Mouse (Mus musculus) MEL (cell line): ENCODE measurements around the gene Lipt1. TPM values are rescaled to one million over a fixed set of nuclear protein-coding genes. Genes with fewer than 3 reads are reported as not detected.

Experiments used
- DNase-seq: peaks from one replicate; pipeline ENCODE4 v3.0.0; 2011; ENCODE audit warnings: low read depth, low spot score
- H3K27ac ChIP-seq: 2 replicates; pipeline ENCODE4 v1.5.1; 2012; ENCODE audit warnings: low read depth, mild to moderate bottlenecking, control low read depth, low read length, moderate library complexity; ENCODE audit not compliant: control insufficient read depth
- H3K27me3 ChIP-seq, 2 experiments: fragments of 150-350 bp in 1 of 2; sonication (generic) in 1 of 2; 2 replicates each; pipeline ENCODE4 v1.6.1; 2012; ENCODE audit warnings: low read length in 2 of 2, mild to moderate bottlenecking in 2 of 2, improper control_type of control experiment in 1 of 2, moderate library complexity in 1 of 2; ENCODE audit not compliant: insufficient read depth in 2 of 2, control insufficient read depth in 1 of 2
- H3K36me3 ChIP-seq, 2 experiments: 2 replicates each; pipeline ENCODE4 v1.6.1; 2012 to 2014; ENCODE audit warnings: low read length in 2 of 2, improper control_type of control experiment in 1 of 2, inconsistent platforms in 1 of 2, mild to moderate bottlenecking in 1 of 2; ENCODE audit not compliant: insufficient read depth in 2 of 2, control insufficient read depth in 1 of 2
- H3K4me1 ChIP-seq, 2 experiments: fragments of 150-350 bp in 1 of 2; sonication (generic) in 1 of 2; 2 replicates each; pipeline ENCODE4 v1.6.1; 2012; ENCODE audit warnings: low read length in 2 of 2, improper control_type of control experiment in 1 of 2, mild to moderate bottlenecking in 1 of 2; ENCODE audit not compliant: insufficient read depth in 2 of 2, control insufficient read depth in 1 of 2
- H3K4me3 ChIP-seq, 2 experiments: fragments of 150-350 bp in 1 of 2; sonication (generic) in 1 of 2; 2 replicates each; pipeline ENCODE4 v1.5.1; 2012; ENCODE audit warnings: low read depth in 2 of 2, low read length in 2 of 2, mild to moderate bottlenecking in 2 of 2, moderate library complexity in 2 of 2, control low read depth in 1 of 2, improper control_type of control experiment in 1 of 2; ENCODE audit not compliant: control insufficient read depth in 1 of 2, insufficient read depth in 1 of 2
- H3K79me2 ChIP-seq: 2 replicates; pipeline ENCODE4 v1.6.1; 2012; ENCODE audit warnings: mild to moderate bottlenecking, low read length, moderate library complexity; ENCODE audit not compliant: control insufficient read depth, poor library complexity, insufficient read depth
- H3K9ac ChIP-seq: 2 replicates; pipeline ENCODE4 v1.6.1; 2012; ENCODE audit warnings: low read depth, mild to moderate bottlenecking, control low read depth, low read length, moderate library complexity; ENCODE audit not compliant: control insufficient read depth, poor library complexity, severe bottlenecking
- H3K9me3 ChIP-seq: fragments of 150-350 bp; sonication (generic); replicated peaks from 2 replicates; pipeline ENCODE4 v1.6.1; 2012; ENCODE audit warnings: mild to moderate bottlenecking, low read length, improper control_type of control experiment, moderate library complexity; ENCODE audit not compliant: insufficient read depth
- CHD2 ChIP-seq: IDR thresholded peaks from 2 replicates; pipeline ENCODE4 v1.6.1; 2011; ENCODE audit warnings: low read length, improper control_type of control experiment
- CTCF ChIP-seq, 3 experiments: IDR thresholded peaks in 2 of 3; conservative IDR thresholded peaks in 1 of 3; 2 replicates each; pipeline ENCODE4 v1.5.1; 2011 to 2012; ENCODE audit warnings: low read length in 3 of 3, low read depth in 2 of 3, mild to moderate bottlenecking in 2 of 3, improper control_type of control experiment in 1 of 3, inconsistent platforms in 1 of 3, mixed read lengths in 1 of 3, moderate library complexity in 1 of 3; ENCODE audit not compliant: control insufficient read depth in 1 of 3, insufficient read depth in 1 of 3, poor library complexity in 1 of 3, severe bottlenecking in 1 of 3
- E2F4 ChIP-seq: IDR thresholded peaks from 2 replicates; pipeline ENCODE4 v1.6.1; 2011; ENCODE audit warnings: low read depth, low read length, improper control_type of control experiment, borderline replicate concordance
- ELF1 ChIP-seq: IDR thresholded peaks from 2 replicates; pipeline ENCODE4 v1.6.1; 2014; ENCODE audit warnings: low read depth, mild to moderate bottlenecking, inconsistent platforms, low read length, improper control_type of control experiment, moderate library complexity
- EP300 ChIP-seq, 2 experiments: IDR thresholded peaks; 2 replicates each; pipeline ENCODE4 v1.6.1; 2011; ENCODE audit warnings: improper control_type of control experiment in 2 of 2, low read length in 2 of 2, low read depth in 1 of 2, mild to moderate bottlenecking in 1 of 2
- ETS1 ChIP-seq: IDR thresholded peaks from 2 replicates; pipeline ENCODE4 v1.6.1; 2012; ENCODE audit warnings: low read depth, mild to moderate bottlenecking, inconsistent platforms, low read length, improper control_type of control experiment, moderate library complexity
- GATA1 ChIP-seq: IDR thresholded peaks from 2 replicates; pipeline ENCODE4 v1.6.1; 2011; ENCODE audit warnings: low read depth, low read length, improper control_type of control experiment
- KAT2A ChIP-seq: conservative IDR thresholded peaks from 2 replicates; pipeline ENCODE4 v1.6.1; 2012; ENCODE audit warnings: low read depth, low read length, improper control_type of control experiment, inconsistent platforms
- MAFK ChIP-seq: IDR thresholded peaks from 2 replicates; pipeline ENCODE4 v1.6.1; 2011; ENCODE audit warnings: low read depth, mild to moderate bottlenecking, low read length, improper control_type of control experiment, borderline replicate concordance
- MAX ChIP-seq: IDR thresholded peaks from 2 replicates; pipeline ENCODE4 v1.6.1; 2011; ENCODE audit warnings: low read length, improper control_type of control experiment
- MAZ ChIP-seq: IDR thresholded peaks from 2 replicates; pipeline ENCODE4 v1.6.1; 2012; ENCODE audit warnings: low read depth, mild to moderate bottlenecking, inconsistent platforms, low read length, improper control_type of control experiment
- MXI1 ChIP-seq: IDR thresholded peaks from 2 replicates; pipeline ENCODE4 v1.6.1; 2011; ENCODE audit warnings: mild to moderate bottlenecking, low read depth, low read length, improper control_type of control experiment
- MYB ChIP-seq: IDR thresholded peaks from 2 replicates; pipeline ENCODE4 v1.6.1; 2011; ENCODE audit warnings: mild to moderate bottlenecking, low read depth, low read length, improper control_type of control experiment
- MYC ChIP-seq: IDR thresholded peaks from 2 replicates; pipeline ENCODE4 v1.6.1; 2011; ENCODE audit warnings: low read depth, mild to moderate bottlenecking, low read length, improper control_type of control experiment, moderate library complexity
- NELFE ChIP-seq: IDR thresholded peaks from 2 replicates; pipeline ENCODE4 v1.6.1; 2011; ENCODE audit warnings: low read depth, low read length, improper control_type of control experiment
- RAD21 ChIP-seq: IDR thresholded peaks from 2 replicates; pipeline ENCODE4 v1.6.1; 2011; ENCODE audit warnings: mild to moderate bottlenecking, low read depth, low read length, improper control_type of control experiment
- RCOR1 ChIP-seq: IDR thresholded peaks from 2 replicates; pipeline ENCODE4 v1.6.1; 2012; ENCODE audit warnings: low read depth, mild to moderate bottlenecking, inconsistent platforms, low read length, improper control_type of control experiment
- SIN3A ChIP-seq: IDR thresholded peaks from 2 replicates; pipeline ENCODE4 v1.6.1; 2012; ENCODE audit warnings: low read length, improper control_type of control experiment, inconsistent platforms
- TAL1 ChIP-seq: IDR thresholded peaks from 2 replicates; pipeline ENCODE4 v1.6.1; 2012; ENCODE audit warnings: mild to moderate bottlenecking, inconsistent platforms, low read length, moderate library complexity, mixed read lengths
- TBP ChIP-seq: IDR thresholded peaks from 2 replicates; pipeline ENCODE4 v1.8.0; 2011; ENCODE audit warnings: low read depth, low read length, improper control_type of control experiment
- UBTF ChIP-seq: IDR thresholded peaks from 2 replicates; pipeline ENCODE4 v1.6.1; 2012; ENCODE audit warnings: low read depth, mild to moderate bottlenecking, inconsistent platforms, low read length, improper control_type of control experiment, moderate library complexity, borderline replicate concordance; ENCODE audit not compliant: insufficient read depth
- USF1 ChIP-seq: IDR thresholded peaks from 2 replicates; pipeline ENCODE4 v1.6.1; 2014; ENCODE audit warnings: low read depth, mild to moderate bottlenecking, inconsistent platforms, low read length, improper control_type of control experiment, moderate library complexity
- USF2 ChIP-seq, 2 experiments: IDR thresholded peaks; 2 replicates each; pipeline ENCODE4 v1.6.1; 2011 to 2012; ENCODE audit warnings: improper control_type of control experiment in 2 of 2, low read length in 2 of 2, borderline replicate concordance in 1 of 2, inconsistent platforms in 1 of 2, low read depth in 1 of 2, mild to moderate bottlenecking in 1 of 2; ENCODE audit not compliant: insufficient read depth in 1 of 2
- ZC3H11A ChIP-seq: IDR thresholded peaks from 2 replicates; pipeline ENCODE4 v1.6.1; 2012; ENCODE audit warnings: low read depth, mild to moderate bottlenecking, inconsistent platforms, low read length, improper control_type of control experiment
- ZKSCAN1 ChIP-seq: IDR thresholded peaks from 2 replicates; pipeline ENCODE4 v1.6.1; 2012; ENCODE audit warnings: low read depth, mild to moderate bottlenecking, inconsistent platforms, low read length, improper control_type of control experiment, moderate library complexity
- ZMIZ1 ChIP-seq: IDR thresholded peaks from 2 replicates; pipeline ENCODE4 v1.6.1; 2012; ENCODE audit warnings: low read depth, mild to moderate bottlenecking, inconsistent platforms, low read length, improper control_type of control experiment, moderate library complexity
- ZNF384 ChIP-seq: IDR thresholded peaks from 2 replicates; pipeline ENCODE4 v1.6.1; 2012; ENCODE audit warnings: low read depth, mild to moderate bottlenecking, inconsistent platforms, low read length, improper control_type of control experiment
- polyA plus RNA-seq, 2 experiments: library from polyadenylated mRNA; stranded (reverse) in 1 of 2; unstranded in 1 of 2; fragments of >175 nt in 1 of 2; fragments of >200 nt in 1 of 2; gene quantifications; 2 replicates each; pipeline versions ENCODE4 v1.2.1 to v1.2.4; 2012; ENCODE audit warnings: low replicate concordance in 2 of 2, low read depth in 1 of 2; ENCODE audit not compliant: insufficient read length in 2 of 2, insufficient read depth in 1 of 2, missing spikeins in 1 of 2
- total RNA-seq: library from RNA; depleted of rRNA; stranded (reverse); fragments of 300-350 nt; gene quantifications from 2 replicates; pipeline ENCODE4 v1.2.3, GENCODE M21; 2012

The Lipt1 gene
- total and polyA plus RNA-seq, 3 experiments, result 7.1 to 7.9 TPM; not detected in 1

DNA sequence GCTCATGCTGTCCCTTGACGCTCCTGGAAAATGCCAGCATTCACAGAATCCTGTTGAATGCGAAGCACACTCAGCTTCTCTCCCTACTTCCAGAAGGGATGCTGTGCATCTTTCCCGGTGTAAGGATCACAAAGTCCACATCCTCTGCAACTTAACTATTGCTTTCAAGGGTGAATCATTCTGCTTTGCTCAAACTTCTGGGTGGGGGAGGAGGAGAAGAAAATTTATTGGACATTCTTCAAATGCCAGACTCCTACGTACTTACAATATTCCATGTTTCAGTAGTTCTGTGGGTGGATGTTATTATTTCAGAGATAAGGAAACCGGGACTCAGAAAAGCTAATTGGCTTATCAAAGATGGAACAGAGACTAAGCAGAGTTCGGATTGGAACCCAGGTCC lies 46.6 kb downstream of the Lipt1 start:
- no peak overlapping the region for H3K4me3 ChIP-seq
- H3K9me3 ChIP-seq, result no peaks in the 10 kb centered on the region
- no peaks in the 10 kb centered on the region for H3K36me3 ChIP-seq
- no peak overlapping the region for H3K27ac ChIP-seq
- H3K9ac ChIP-seq, result no peak overlapping the region
- no peak for DNase-seq
- H3K4me1 ChIP-seq, result no peaks in the 10 kb centered on the region
- TF ChIP-seq ZMIZ1, result no peak
- TF ChIP-seq MYC, result no peak
- TF ChIP-seq USF1, result no peak
- no peak for TF ChIP-seq KAT2A
- no peak for TF ChIP-seq ELF1
- no peak for TF ChIP-seq CHD2
- TF ChIP-seq UBTF, result no peak
- TF ChIP-seq TBP, result no peak
- no peak for TF ChIP-seq E2F4
- no peak for TF ChIP-seq MXI1
- TF ChIP-seq CTCF (IDR thresholded peaks at IDR 0.05 in 2 of 3, conservative IDR thresholded peaks at IDR 0.05 in 1 of 3; ENCODE audit: control insufficient read depth in 1 of 3, insufficient read depth in 1 of 3, low read depth in 2 of 3, low read length in 3 of 3, poor library complexity in 1 of 3, severe bottlenecking in 1 of 3), result no peak
- TF ChIP-seq USF2 (IDR thresholded peaks at IDR 0.05; ENCODE audit: borderline replicate concordance in 1 of 2, insufficient read depth in 1 of 2, low read depth in 1 of 2, low read length in 2 of 2), result no peak
- TF ChIP-seq MAX, result no peak
- no peak for TF ChIP-seq MAZ
- TF ChIP-seq NELFE, result no peak
- TF ChIP-seq GATA1, result no peak
- no peak for TF ChIP-seq MAFK
- no peak for TF ChIP-seq ZC3H11A
- TF ChIP-seq ZNF384, result no peak
- TF ChIP-seq, all 39 proteins: peak for 0
- peaks cover 9 to 11% of the 10 kb centered on the region in 2 experiments for H3K27me3 ChIP-seq
- H3K79me2 ChIP-seq, result no peaks in the 10 kb centered on the region

DNA sequence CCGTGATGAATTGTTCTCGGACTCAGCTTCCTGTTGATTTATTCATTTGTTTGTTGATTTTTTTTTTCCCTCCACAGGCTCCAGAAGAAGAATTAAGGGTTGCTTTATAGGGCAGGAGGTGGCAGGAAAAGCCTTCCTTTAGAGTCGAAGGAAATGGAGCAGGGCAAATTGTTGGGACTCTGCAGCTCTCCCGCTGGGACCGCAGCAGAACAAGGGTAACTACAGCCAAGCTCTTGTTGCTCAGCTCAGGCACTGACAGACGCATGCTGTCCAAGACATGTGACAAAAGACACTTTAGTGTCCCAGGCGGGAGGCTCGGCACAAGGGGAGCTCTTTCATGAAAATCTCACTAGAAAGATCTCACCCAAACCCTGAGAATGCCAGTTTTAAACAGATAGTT lies 51.0 kb downstream of the Lipt1 start:
- no peaks in the 10 kb centered on the region for H3K36me3 ChIP-seq
- TF ChIP-seq EP300 (IDR thresholded peaks at IDR 0.05; ENCODE audit: low read depth in 1 of 2, low read length in 2 of 2) (no peak), RCOR1 (no peak), USF1 (no peak), ZMIZ1 (no peak), MXI1 (no peak), ZKSCAN1 (no peak), SIN3A (no peak), USF2 (IDR thresholded peaks at IDR 0.05; ENCODE audit: borderline replicate concordance in 1 of 2, insufficient read depth in 1 of 2, low read depth in 1 of 2, low read length in 2 of 2) (no peak), TAL1 (no peak), KAT2A (no peak), MYC (no peak), ETS1 (no peak), RAD21 (no peak), MYB (no peak)
- no peak overlapping the region for H3K9ac ChIP-seq
- no peaks in the 10 kb centered on the region for H3K4me1 ChIP-seq
- DNase-seq, result no peak
- H3K9me3 ChIP-seq, result no peaks in the 10 kb centered on the region
- no peak overlapping the region for H3K27ac ChIP-seq
- H3K27me3 ChIP-seq, result peaks cover 3% of the 10 kb centered on the region in 2 experiments; a peak in 3 of 4 replicates
- no peak overlapping the region for H3K4me3 ChIP-seq
- H3K79me2 ChIP-seq, result no peaks in the 10 kb centered on the region
